Mouse (Mus musculus): ENCODE results near the gene Gigyf1.

The Gigyf1 gene

GRCm38 (mm10) chr5:137518436-137518835, at the start of gene Gigyf1:
Gigyf1 (plus strand) TSS chr5:137518548.
- no peak for DNase-seq (ENCODE audit: extremely low spot score, low read depth, low spot score)

DNA sequence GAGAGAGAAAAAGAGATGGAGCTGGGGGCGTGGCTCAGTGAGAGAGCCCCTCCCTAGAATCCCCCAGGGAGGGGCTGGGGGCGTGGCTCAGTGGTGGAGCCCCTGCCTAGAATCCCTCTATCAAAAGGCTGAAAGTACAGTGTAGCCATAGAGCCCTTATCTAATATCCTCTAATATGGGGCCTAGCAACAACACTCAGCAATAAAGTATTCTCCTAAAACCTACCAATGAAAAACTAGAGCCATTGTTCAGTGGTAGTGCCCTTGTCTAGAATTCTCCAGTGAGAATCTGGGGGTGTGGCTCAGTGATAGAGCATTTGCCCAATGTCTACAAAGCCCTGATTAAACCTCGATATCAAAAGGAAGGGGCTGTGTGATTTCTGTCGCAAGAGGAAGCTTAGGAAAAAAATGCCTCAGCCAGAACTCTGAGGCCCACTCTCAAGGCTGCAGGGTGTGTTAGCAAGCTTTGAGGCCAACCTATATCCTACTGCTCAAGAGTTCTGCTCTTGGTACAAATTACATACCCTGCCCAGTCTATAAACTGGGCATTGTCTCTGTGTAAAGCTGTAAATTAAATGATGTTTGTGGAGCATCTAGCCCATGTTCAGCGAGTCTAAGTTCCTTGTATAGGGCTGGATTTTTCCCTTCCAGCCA, 46.0 kb upstream of the Gigyf1 start:
- no peak for DNase-seq (ENCODE audit: extremely low spot score, low read depth, low spot score)

DNA sequence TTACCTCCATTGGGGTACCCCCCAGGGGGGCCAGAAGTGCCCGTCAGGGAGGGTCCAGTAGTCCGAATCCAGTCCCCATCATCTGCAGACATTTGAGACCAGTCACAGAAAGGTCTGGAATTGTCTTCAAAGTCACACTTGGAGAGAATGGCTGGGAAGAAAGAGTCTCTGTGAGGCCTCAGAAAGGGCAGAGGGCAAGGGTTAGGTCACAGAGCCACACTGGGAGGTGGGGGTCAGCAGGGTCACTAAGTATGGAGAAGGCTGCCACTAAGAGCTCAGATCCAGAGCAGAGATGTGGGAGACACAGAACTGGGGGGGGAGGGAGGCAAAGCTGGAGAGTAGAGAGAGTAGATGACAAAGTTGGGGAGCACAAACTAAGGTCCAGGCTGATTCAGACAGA, 44.0 kb upstream of the Gigyf1 start:
- DNase-seq (ENCODE audit: extremely low spot score, low read depth, low spot score) = no peak

- DNase-seq (ENCODE audit: extremely low spot score, low read depth, low spot score) = no peak
Measured at GRCm38 (mm10) chr5:137476964-137477363, 41.4 kb upstream of the Gigyf1 start, which contains the start of gene Zan. Zan (minus strand) TSS chr5:137477064.

DNA sequence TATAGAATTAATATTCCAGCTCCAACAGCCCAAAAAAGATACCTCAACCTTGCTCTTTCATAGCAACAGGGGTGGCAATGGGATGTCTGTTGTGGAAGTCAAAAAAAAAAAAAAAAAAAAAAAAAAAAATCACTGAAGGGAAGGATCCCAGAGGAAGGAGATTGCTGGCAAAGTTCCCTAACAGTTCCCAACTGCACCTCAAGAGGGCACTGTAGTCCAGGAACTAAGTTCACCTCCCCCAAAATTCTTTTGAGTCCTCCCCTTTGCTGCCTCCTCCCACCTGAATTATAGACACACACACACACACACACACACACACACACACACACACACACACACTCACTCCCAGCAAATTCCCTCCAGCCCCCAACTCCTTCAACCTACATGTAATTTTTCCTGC, 37.2 kb upstream of the Gigyf1 start:
- peak; percentile 84 for DNase-seq (ENCODE audit: extremely low spot score, low read depth, low spot score)

DNA sequence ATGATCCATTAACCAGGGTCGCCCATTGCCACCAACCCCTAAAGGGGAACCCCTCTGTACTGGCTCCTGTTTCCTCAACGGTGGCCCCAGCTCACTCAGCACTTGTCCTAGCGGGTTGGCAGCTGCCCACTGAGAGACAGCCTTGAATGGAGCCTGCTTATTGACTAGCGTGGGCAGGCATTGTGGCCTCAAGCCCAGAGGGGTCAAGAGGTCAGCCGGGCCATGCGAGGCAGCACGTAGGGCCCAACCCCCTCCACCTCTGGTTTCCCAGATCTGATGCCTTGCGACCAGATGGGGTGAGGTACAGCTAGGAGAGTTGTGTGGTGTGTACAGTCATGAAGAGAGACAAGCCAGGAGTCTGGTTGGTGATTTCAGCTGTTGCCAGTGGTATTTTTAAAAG, 36.5 kb upstream of the Gigyf1 start:
- no peak for DNase-seq (ENCODE audit: extremely low spot score, low read depth, low spot score)

- DNase-seq (ENCODE audit: extremely low spot score, low read depth, low spot score) = no peak
Measured at GRCm38 (mm10) chr5:137485071-137485850, 33.1 kb upstream of the Gigyf1 start.

GRCm38 (mm10) chr5:137485851-137486155, 32.5 kb upstream of the Gigyf1 start:
- DNase-seq (ENCODE audit: extremely low spot score, low read depth, low spot score) = no peak

GRCm38 (mm10) chr5:137487616-137488015, 30.7 kb upstream of the Gigyf1 start:
- DNase-seq (ENCODE audit: extremely low spot score, low read depth, low spot score) = no peak

GRCm38 (mm10) chr5:137491559-137491958, 26.8 kb upstream of the Gigyf1 start:
- DNase-seq (ENCODE audit: extremely low spot score, low read depth, low spot score) = no peak

- DNase-seq (ENCODE audit: extremely low spot score, low read depth, low spot score) = no peak
Measured at GRCm38 (mm10) chr5:137493831-137494230, 24.5 kb upstream of the Gigyf1 start.

DNA sequence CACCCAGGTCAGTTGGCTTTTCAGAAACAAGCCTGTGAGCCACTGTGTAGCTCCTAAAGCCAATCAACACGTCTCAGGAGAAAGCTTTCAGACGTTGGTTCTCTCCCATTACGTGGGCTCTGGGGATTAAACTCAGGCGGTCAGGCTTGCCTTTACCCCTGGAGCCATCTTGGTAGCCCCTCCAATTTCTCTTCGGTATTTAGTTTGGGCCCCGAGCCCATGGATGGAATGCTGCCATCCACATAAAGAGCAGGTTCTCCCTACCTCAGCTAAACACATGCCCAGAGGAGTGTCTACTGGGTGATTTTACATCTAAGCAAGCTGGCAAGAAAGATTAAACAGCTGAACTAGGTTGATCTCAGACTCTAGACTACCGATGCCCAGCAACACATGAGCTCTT, 18.2 kb upstream of the Gigyf1 start:
- no peak for DNase-seq (ENCODE audit: extremely low spot score, low read depth, low spot score)

DNA sequence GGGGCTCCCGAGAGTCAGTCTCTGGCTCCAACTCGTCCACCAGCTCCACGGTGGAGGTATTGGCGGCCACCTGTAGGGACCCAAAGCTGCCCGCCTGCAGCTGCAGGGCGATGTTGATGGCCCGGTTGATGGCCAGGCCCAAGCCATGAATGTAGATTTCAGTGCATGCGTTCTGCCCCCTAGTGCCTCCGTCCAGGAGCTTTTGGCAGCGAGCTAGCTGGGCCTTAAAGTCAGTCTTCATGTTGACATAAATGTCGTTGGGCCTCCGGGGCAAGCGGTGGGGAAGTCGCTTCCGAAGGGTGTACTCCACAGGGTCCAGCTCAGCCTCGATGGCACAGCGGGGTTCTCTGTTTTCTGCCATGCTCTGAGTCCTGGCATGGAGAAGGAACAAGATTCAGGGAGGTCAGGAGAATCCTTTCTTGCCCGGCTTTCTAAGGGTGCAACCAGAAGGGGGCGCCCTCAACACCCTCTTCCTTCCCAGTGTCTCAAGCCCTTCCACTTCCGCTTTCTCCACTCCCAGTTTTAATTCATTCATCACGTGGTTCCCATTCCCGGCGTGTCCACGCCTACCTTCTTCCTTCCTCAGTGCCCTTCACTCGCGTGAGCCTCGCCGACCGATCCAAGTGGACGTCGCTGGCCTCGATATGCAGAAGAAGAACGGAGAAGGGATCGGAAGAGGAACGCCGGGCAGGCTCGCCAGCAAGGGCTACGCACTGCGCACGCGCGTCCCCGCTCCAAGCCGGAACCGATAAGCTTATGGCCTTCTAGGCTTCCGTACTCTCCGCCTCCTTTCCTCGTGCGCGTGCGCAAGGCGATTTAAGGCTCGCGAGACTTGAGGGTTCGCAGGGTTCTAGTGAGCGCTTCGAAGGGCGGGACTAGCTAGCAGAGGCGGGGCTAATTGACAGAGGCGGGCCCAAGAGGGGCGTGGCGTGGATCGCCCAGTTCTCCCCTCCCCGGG, 16.4 kb upstream of the Gigyf1 start, which contains the start of gene Pop7:
Gene Pop7, minus strand, starts transcription at position 810 of the 958 bp plus-strand sequence.
- peak; percentile 98 for DNase-seq (ENCODE audit: extremely low spot score, low read depth, low spot score)

DNA sequence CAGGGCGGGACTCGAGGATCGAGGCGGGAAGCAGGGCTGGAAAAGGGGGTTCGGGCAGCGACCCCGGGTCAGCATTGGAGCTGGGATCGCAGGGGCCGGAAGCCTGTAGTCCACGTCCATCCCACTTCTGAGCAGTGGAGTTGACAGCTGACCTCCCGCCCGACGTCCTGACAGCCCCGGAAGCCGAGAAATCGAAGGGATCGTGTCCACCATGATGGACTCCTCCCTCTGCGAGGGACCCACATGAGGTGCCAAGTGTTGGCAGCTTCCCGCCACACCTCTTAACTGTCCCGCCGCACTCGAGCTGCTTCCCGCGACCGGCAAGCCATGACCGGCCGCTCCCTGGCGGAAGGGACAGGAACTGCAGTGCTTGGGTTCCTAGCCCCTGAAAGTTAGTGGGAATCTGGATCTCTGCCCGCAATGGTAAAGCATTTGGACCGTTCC, 15.7 kb upstream of the Gigyf1 start:
- peak; percentile 44 for DNase-seq (ENCODE audit: extremely low spot score, low read depth, low spot score)

DNA sequence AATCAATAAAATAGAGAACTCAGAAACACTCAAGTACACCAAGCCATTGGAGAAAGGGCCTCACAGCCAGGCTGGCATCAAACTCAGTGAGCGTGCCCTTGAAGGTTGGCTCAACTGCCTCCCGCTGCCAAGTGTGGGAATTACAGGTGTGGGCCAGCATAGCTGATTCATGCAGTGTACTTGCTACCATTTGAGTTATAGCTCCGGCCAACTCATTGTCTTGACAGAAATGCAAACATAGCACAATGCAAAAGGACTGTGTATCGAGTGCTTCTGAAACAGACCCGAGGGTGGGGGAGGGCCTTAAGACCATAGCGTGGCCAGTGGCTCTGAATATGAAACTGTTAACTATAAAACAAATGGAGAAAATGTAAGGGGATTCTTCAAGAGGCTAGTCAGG, 14.3 kb upstream of the Gigyf1 start:
- DNase-seq (ENCODE audit: extremely low spot score, low read depth, low spot score) = no peak

- no peak for DNase-seq (ENCODE audit: extremely low spot score, low read depth, low spot score)
Measured at GRCm38 (mm10) chr5:137510014-137510501, 8.3 kb upstream of the Gigyf1 start.

DNA sequence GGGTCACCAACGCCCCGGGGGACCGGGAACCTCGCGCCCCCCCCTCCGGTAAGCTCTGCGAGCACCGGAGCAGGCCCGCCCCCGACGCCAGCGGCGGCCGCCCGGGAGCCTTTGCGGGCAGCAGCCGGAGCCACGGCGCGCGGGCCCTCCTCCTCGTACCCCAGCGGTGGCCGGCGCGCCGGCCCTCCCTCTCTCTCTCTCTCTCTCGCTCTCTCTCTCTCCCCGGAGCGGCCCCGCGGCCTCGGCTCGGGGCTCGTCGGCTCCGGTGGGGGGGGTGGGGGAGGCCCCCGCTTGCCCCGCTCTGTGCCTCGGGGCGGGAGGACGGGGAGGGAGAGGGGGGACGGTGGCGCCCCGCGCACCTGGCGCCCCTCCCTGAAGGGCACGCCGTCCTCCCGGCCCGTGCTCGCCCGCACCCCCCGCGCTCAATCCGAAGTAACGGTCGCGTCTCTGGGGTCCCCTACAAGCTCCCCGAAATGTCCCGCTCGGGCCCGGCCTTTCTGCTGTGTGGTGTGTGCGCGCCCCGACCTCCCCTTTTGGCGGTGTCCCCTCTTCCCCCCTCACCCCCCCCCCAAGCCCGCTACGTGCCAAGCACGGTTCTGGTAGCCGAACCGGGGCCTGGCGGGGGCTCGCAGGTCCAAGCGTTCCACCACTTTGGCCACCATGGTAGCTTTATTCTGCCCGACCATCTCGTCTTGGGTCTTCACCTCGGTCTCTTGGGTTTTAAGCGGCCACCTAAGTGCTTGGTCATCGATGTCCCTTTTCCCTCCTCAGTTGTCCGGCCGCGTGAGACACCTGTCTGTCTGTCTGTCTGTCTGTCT, 7.6 kb upstream of the Gigyf1 start:
- DNase-seq (ENCODE audit: extremely low spot score, low read depth, low spot score) = no peak

GRCm38 (mm10) chr5:137511706-137512105, 6.6 kb upstream of the Gigyf1 start:
- DNase-seq (ENCODE audit: extremely low spot score, low read depth, low spot score) = no peak

GRCm38 (mm10) chr5:137512847-137513794, 5.2 kb upstream of the Gigyf1 start:
- DNase-seq (ENCODE audit: extremely low spot score, low read depth, low spot score) = no peak
